Mouse (Mus musculus) embryonic fibroblast, embryonic 13.5 days (primary cell): ENCODE results near the gene Rapgef2. TPM values are rescaled to one million over a fixed set of nuclear protein-coding genes. Genes with fewer than 3 reads are reported as not detected.

ENCODE experiments used
- H3K27ac ChIP-seq: 2 replicates; pipeline ENCODE4 v1.5.1; 2012; ENCODE audit warnings: low read length, control low read depth, inconsistent platforms; ENCODE audit not compliant: insufficient read depth
- H3K4me1 ChIP-seq: 2 replicates; pipeline ENCODE4 v1.6.1; 2011; ENCODE audit warnings: low read length; ENCODE audit not compliant: control insufficient read depth, insufficient read depth
- H3K4me3 ChIP-seq: 2 replicates; pipeline ENCODE4 v1.5.1; 2011; ENCODE audit warnings: mild to moderate bottlenecking, control low read depth, low read length; ENCODE audit not compliant: insufficient read depth
- CTCF ChIP-seq: IDR thresholded peaks from 2 replicates; pipeline ENCODE4 v1.5.1; 2011; ENCODE audit warnings: mild to moderate bottlenecking, control low read depth, low read length, moderate library complexity, borderline replicate concordance; ENCODE audit not compliant: insufficient read depth
- POLR2A ChIP-seq: IDR thresholded peaks from 2 replicates; pipeline ENCODE4 v1.6.1; 2011; ENCODE audit warnings: low read depth, mild to moderate bottlenecking, control low read depth, low read length, moderate library complexity
- polyA plus RNA-seq: library from polyadenylated mRNA; stranded (reverse); fragments of >200 nt; gene quantifications from 2 replicates; pipeline ENCODE4 v1.2.4, GENCODE M21; 2011; ENCODE audit warnings: low read depth; ENCODE audit not compliant: missing spikeins, insufficient read length

Gene Rapgef2
- polyA plus RNA-seq, 1 experiment = 21.7 TPM

GRCm38 (mm10) chr3:79119983-79120382 lies 166.3 kb downstream of the Rapgef2 start:
- Histone ChIP-seq H3K4me1 (peaks cover 5% of the 10 kb centered on the region; the same call in 1 of the 2 replicates), H3K4me3 (no peak overlapping the region), H3K27ac (no peak overlapping the region)
- no peak for TF ChIP-seq CTCF
- TF ChIP-seq POLR2A = no peak

GRCm38 (mm10) chr3:79110153-79110552 lies 176.2 kb downstream of the Rapgef2 start:
- no peak overlapping the region for H3K27ac ChIP-seq
- H3K4me1 ChIP-seq = no peaks in the 10 kb centered on the region
- H3K4me3 ChIP-seq = no peak overlapping the region
- 0 out of 2 replicates have a peak, but pooled peaks have one; percentile 30 for TF ChIP-seq CTCF
- TF ChIP-seq POLR2A = no peak

DNA sequence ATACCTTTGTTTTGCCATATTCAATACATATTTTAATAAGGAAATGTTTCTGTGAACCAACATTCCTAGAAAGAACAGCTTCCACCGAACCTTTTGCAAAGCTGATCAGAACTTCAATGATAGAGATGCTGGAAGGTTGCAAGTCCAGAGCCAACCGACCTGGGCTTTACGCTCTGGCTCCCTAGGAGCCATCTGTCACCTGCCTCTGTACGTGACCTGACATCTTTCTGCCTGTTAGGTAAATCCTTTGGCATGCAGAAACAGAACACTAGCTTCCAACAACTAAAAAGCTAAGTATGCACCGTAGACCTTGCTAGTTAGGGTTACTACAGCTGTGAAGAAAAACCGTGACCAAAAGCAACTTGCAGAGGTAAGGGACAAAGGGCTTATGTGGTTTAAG lies 178.1 kb downstream of the Rapgef2 start:
- Histone ChIP-seq H3K4me3 (no peak overlapping the region), H3K27ac (no peak overlapping the region)
- TF ChIP-seq POLR2A = no peak
- TF ChIP-seq CTCF = no peak

GRCm38 (mm10) chr3:79106360-79106759 lies 180.0 kb downstream of the Rapgef2 start:
- Histone ChIP-seq H3K4me3 (no peak overlapping the region), H3K27ac (no peak overlapping the region), H3K4me1 (no peaks in the 10 kb centered on the region)
- TF ChIP-seq CTCF (no peak), POLR2A (no peak)

More for the DNA sequence above, 178.1 kb downstream of the Rapgef2 start:
- no peaks in the 10 kb centered on the region for H3K4me1 ChIP-seq

GRCm38 (mm10) chr3:79103604-79104003 lies 182.7 kb downstream of the Rapgef2 start:
- Histone ChIP-seq H3K4me3 (no peak overlapping the region), H3K27ac (no peak overlapping the region)
- no peak for TF ChIP-seq CTCF

DNA sequence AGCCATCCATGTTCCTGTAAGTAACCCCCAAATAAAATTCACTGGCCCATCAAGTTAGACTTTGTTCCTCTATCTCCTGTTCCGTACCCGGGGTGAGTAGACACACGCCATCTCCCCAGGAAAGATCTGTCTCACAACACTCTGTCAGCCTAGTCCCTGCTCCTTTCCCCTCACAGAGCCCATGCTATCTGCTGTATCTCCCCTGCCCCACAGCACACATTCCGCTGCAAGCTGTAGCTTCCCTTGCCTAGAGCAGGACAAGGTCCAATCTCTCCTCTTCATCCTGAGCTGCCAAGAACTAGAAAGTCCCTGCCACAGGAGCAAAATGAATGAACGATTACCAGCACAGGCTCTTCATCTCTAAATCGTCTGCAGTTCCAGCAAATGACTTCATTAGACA lies 184.6 kb downstream of the Rapgef2 start:
- Histone ChIP-seq H3K27ac (no peak overlapping the region), H3K4me3 (no peak overlapping the region), H3K4me1 (no peaks in the 10 kb centered on the region)
- no peak for TF ChIP-seq POLR2A
- no peak for TF ChIP-seq CTCF

More at GRCm38 (mm10) chr3:79103604-79104003, 182.7 kb downstream of the Rapgef2 start:
- no peaks in the 10 kb centered on the region for H3K4me1 ChIP-seq

- Histone ChIP-seq H3K4me1 (no peaks in the 10 kb centered on the region), H3K4me3 (no peak overlapping the region), H3K27ac (no peak overlapping the region)
- TF ChIP-seq POLR2A (no peak), CTCF (no peak)
These were observed 185.5 kb downstream of the Rapgef2 start for GRCm38 (mm10) chr3:79100831-79101230.

DNA sequence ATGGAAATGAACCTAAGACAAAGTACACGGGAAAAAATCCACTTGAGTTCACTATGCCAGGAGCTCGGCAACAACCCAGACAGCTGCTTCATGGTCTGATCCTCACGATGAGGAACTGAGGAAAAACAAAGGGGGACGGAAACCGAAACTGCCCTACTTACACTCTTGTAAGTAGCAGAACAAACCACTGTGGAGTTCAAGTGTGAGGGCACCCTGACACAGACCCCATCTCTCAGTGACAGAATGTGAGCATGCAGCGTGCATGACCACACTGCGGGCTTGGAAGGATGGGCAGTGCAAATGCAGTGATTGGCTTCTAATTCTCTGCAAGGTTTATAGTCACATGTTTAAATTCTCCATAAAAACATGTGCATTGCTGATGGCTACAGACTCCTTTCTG lies 197.2 kb downstream of the Rapgef2 start:
- Histone ChIP-seq H3K27ac (no peak overlapping the region), H3K4me3 (no peak overlapping the region), H3K4me1 (no peaks in the 10 kb centered on the region)
- no peak for TF ChIP-seq POLR2A
- no peak for TF ChIP-seq CTCF

- no peak overlapping the region for H3K27ac ChIP-seq
- no peak for TF ChIP-seq CTCF
- no peak for TF ChIP-seq POLR2A
- no peak overlapping the region for H3K4me3 ChIP-seq
- no peaks in the 10 kb centered on the region for H3K4me1 ChIP-seq
These were observed 197.9 kb downstream of the Rapgef2 start for GRCm38 (mm10) chr3:79088461-79088860.

GRCm38 (mm10) chr3:79086282-79086681 lies 200.0 kb downstream of the Rapgef2 start:
- no peak overlapping the region for H3K4me3 ChIP-seq
- H3K4me1 ChIP-seq = no peaks in the 10 kb centered on the region
- H3K27ac ChIP-seq = no peak overlapping the region
- TF ChIP-seq POLR2A (no peak), CTCF (no peak)

GRCm38 (mm10) chr3:79083881-79084280 lies 202.4 kb downstream of the Rapgef2 start:
- no peak for TF ChIP-seq POLR2A
- no peak for TF ChIP-seq CTCF
- H3K27ac ChIP-seq = no peak overlapping the region
- no peak overlapping the region for H3K4me3 ChIP-seq
- H3K4me1 ChIP-seq = no peaks in the 10 kb centered on the region
